Mouse (Mus musculus): Measurements from ENCODE around the gene Nlrp3. TPM values are rescaled to one million over a fixed set of nuclear protein-coding genes. Genes with fewer than 3 reads are reported as not detected.

Nlrp3 gene
- polyA plus RNA-seq (2017; shearing (Covaris generic)), result not detected

DNA sequence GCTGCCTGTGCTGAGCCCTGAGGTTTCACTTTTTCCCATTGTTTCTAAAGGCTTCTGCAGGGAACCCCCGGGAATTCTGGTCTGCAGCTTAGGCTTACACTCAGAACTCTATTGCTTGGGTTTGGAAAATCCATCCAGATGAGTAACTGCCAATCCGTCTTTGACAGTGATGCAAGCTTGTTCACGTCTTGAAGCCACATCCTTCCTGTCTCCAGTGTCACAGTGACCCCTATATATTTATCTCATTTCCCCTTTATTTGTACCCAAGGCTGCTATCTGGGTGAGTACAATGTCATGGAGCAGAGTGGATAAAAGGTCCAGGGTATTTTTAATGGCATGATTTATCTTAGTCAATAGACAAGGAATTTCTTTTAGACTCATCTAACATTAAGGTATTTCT is at the start of gene Nlrp3:
Gene Nlrp3 (plus strand): TSS at position 245 of the 400 bp plus-strand sequence.

GRCm38 (mm10) chr11:59526472-59527080 is 14.8 kb upstream of the Nlrp3 start, which contains the start of gene Zkscan17:
Zkscan17 (minus strand) TSS chr11:59526751.

DNA sequence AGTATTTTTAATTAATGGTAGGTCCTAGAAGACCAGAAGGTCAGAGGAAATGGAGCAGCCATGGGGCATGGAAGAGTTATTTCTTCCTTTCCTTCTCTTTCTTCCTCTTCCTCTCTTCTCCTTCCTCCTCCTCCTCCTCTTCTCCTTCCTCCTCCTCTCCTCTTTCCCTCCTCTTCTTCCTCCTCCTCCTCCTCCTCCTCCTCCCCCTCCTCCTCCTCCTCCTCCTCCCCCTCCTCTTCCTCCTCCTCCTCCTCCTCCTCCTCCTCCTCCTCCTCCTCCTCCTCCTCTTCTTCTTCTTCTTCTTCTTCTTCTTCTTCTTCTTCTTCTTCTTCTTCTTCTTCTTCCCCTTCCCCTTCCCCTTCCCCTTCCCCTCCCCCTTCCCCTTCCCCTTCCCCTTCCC is 34.8 kb downstream of the Nlrp3 start, which contains the start of gene Olfr222:
Gene Olfr222 (minus strand): TSS at position 101 of the 400 bp plus-strand sequence.

GRCm38 (mm10) chr11:59593189-59593588 is 51.8 kb downstream of the Nlrp3 start, which contains the start of gene Olfr223:
Olfr223 (minus strand) TSS chr11:59593289.

Other genes with a start within 250 kb of the Nlrp3 start
- not detected for gene Wnt9a, start 234.6 kb upstream of the Nlrp3 start, polyA plus RNA-seq (2017; shearing (Covaris generic))
- gene Prss38, start 165.9 kb upstream of the Nlrp3 start, polyA plus RNA-seq (2017; shearing (Covaris generic)), result not detected
- 5.4 TPM for gene Jmjd4, start 91.5 kb upstream of the Nlrp3 start, polyA plus RNA-seq (2017; shearing (Covaris generic))
- gene Snap47, start 90.4 kb upstream of the Nlrp3 start, polyA plus RNA-seq (2017; shearing (Covaris generic)), result 25.9 TPM
- gene Zfp867, start 69.1 kb upstream of the Nlrp3 start, polyA plus RNA-seq (2017; shearing (Covaris generic)), result 1.9 TPM
- gene Zkscan17, start 14.8 kb upstream of the Nlrp3 start, polyA plus RNA-seq (2017; shearing (Covaris generic)), result 19.9 TPM
- not detected for gene Olfr222, start 34.7 kb downstream of the Nlrp3 start, polyA plus RNA-seq (2017; shearing (Covaris generic))
- not detected for gene Olfr223, start 51.7 kb downstream of the Nlrp3 start, polyA plus RNA-seq (2017; shearing (Covaris generic))
- gene Mprip, start 119.7 kb downstream of the Nlrp3 start, polyA plus RNA-seq (2017; shearing (Covaris generic)), result 76.8 TPM
- gene Pld6, start 246.1 kb downstream of the Nlrp3 start, polyA plus RNA-seq (2017; shearing (Covaris generic)), result not detected